Mouse (Mus musculus) ES-Bruce4 (cell line): Measurements from ENCODE around the gene Caly. TPM values are rescaled to one million over a fixed set of nuclear protein-coding genes. Genes with fewer than 3 reads are reported as not detected.

Experiments
- H3K27ac ChIP-seq: 2 replicates; pipeline ENCODE4 v1.5.1; 2012; ENCODE audit warnings: low read length, inconsistent platforms; ENCODE audit not compliant: insufficient read depth
- H3K27me3 ChIP-seq: 2 replicates; pipeline ENCODE4 v1.6.1; 2012; ENCODE audit warnings: mild to moderate bottlenecking, low read length, inconsistent platforms; ENCODE audit not compliant: control insufficient read depth, poor library complexity, insufficient read depth, severe bottlenecking
- H3K36me3 ChIP-seq: 2 replicates; pipeline ENCODE4 v1.6.1; 2012; ENCODE audit warnings: inconsistent platforms, mild to moderate bottlenecking, low read length, moderate library complexity; ENCODE audit not compliant: control insufficient read depth, poor library complexity, insufficient read depth, severe bottlenecking
- H3K4me1 ChIP-seq: one replicate; pipeline ENCODE4 v1.8.1; 2011; ENCODE audit warnings: low read length; ENCODE audit not compliant: control insufficient read depth, insufficient read depth
- H3K4me3 ChIP-seq: 2 replicates; pipeline ENCODE4 v1.5.1; 2011; ENCODE audit warnings: low read depth, mild to moderate bottlenecking, low read length
- H3K9ac ChIP-seq: 2 replicates; pipeline ENCODE4 v1.6.1; 2012; ENCODE audit warnings: low read depth, mild to moderate bottlenecking, inconsistent platforms; ENCODE audit not compliant: poor library complexity, severe bottlenecking
- H3K9me3 ChIP-seq: replicated peaks from 2 replicates; pipeline ENCODE4 v1.6.1; 2012; ENCODE audit warnings: mild to moderate bottlenecking, low read length, inconsistent platforms; ENCODE audit not compliant: control insufficient read depth, poor library complexity, insufficient read depth, severe bottlenecking
- CTCF ChIP-seq: IDR thresholded peaks from one replicate; pipeline ENCODE4 v1.8.1; 2011; ENCODE audit warnings: low read depth, low read length
- EP300 ChIP-seq: IDR thresholded peaks from 2 replicates; pipeline ENCODE4 v1.6.1; 2011; ENCODE audit warnings: low read depth, low read length; ENCODE audit not compliant: insufficient read depth
- POLR2A ChIP-seq: IDR thresholded peaks from one replicate; pipeline ENCODE4 v1.8.1; 2011; ENCODE audit warnings: low read length; ENCODE audit not compliant: insufficient read depth
- polyA plus RNA-seq: library from polyadenylated mRNA; stranded (reverse); fragments of >200 nt; gene quantifications from 2 replicates; pipeline ENCODE4 v1.2.4, GENCODE M21; 2011; ENCODE audit warnings: low read depth; ENCODE audit not compliant: missing spikeins, insufficient read depth, insufficient read length

Caly gene
- 0.84 and 0.91 TPM in 2 replicates for polyA plus RNA-seq

GRCm38 (mm10) chr7:140082242-140082678, at the start of gene Caly:
Gene Caly, minus strand, starts transcription at chr7:140082548.
- TF ChIP-seq EP300 = no peak
- TF ChIP-seq CTCF = peak; percentile 41
- TF ChIP-seq POLR2A = no peak
- Histone ChIP-seq H3K4me3 (no peak within 1 kb of the TSS), H3K36me3 (no peaks in the 10 kb centered on the region), H3K27me3 (no peaks in the 10 kb centered on the region), H3K27ac (no peak within 1 kb of the TSS), H3K4me1 (no peaks in the 10 kb centered on the region), H3K9me3 (no peaks in the 10 kb centered on the region), H3K9ac (no peak within 1 kb of the TSS)

- Histone ChIP-seq H3K27ac (no peak overlapping the region), H3K9ac (no peak overlapping the region), H3K4me1 (peaks cover 5% of the 10 kb centered on the region), H3K36me3 (peaks cover 14% of the 10 kb centered on the region), H3K9me3 (no peaks in the 10 kb centered on the region), H3K27me3 (no peaks in the 10 kb centered on the region), H3K4me3 (no peak overlapping the region)
- no peak for TF ChIP-seq CTCF
- TF ChIP-seq POLR2A = no peak
- TF ChIP-seq EP300 = no peak
These were observed 45.6 kb upstream of the Caly start for GRCm38 (mm10) chr7:140127911-140128310.

- H3K4me3 ChIP-seq = 0 out of 2 replicates have a peak overlapping the region, but pooled peaks have one; percentile 1
- no peak for TF ChIP-seq POLR2A
- TF ChIP-seq EP300 = no peak
- TF ChIP-seq CTCF = no peak
- H3K27ac ChIP-seq = no peak overlapping the region
- no peaks in the 10 kb centered on the region for H3K9me3 ChIP-seq
- peaks cover 14% of the 10 kb centered on the region for H3K36me3 ChIP-seq
- peaks cover 7% of the 10 kb centered on the region for H3K4me1 ChIP-seq
- H3K9ac ChIP-seq = no peak overlapping the region
- no peaks in the 10 kb centered on the region for H3K27me3 ChIP-seq
These were observed 44.6 kb upstream of the Caly start for GRCm38 (mm10) chr7:140126934-140127333.

- H3K4me1 ChIP-seq = peaks cover 7% of the 10 kb centered on the region
- H3K4me3 ChIP-seq = peak overlapping the region; percentile 90
- H3K9ac ChIP-seq = peak overlapping the region; percentile 88
- peak overlapping the region; percentile 37 for H3K27ac ChIP-seq
- H3K9me3 ChIP-seq = no peaks in the 10 kb centered on the region
- no peaks in the 10 kb centered on the region for H3K27me3 ChIP-seq
- H3K36me3 ChIP-seq = peaks cover 10% of the 10 kb centered on the region
- TF ChIP-seq POLR2A (no peak), EP300 (no peak), CTCF (no peak)
These were observed 43.6 kb upstream of the Caly start for GRCm38 (mm10) chr7:140126022-140126350.

GRCm38 (mm10) chr7:140125278-140126021, 43.1 kb upstream of the Caly start:
- H3K9ac ChIP-seq = peak overlapping the region; percentile 88
- no peaks in the 10 kb centered on the region for H3K27me3 ChIP-seq
- H3K4me3 ChIP-seq = peak overlapping the region; percentile 90
- no peaks in the 10 kb centered on the region for H3K9me3 ChIP-seq
- H3K27ac ChIP-seq = peak overlapping the region; percentile 37
- peaks cover 7% of the 10 kb centered on the region for H3K4me1 ChIP-seq
- peaks cover 6% of the 10 kb centered on the region for H3K36me3 ChIP-seq
- peak; percentile 82 for TF ChIP-seq POLR2A
- no peak for TF ChIP-seq CTCF
- peak; percentile 36; the same call in 1 of the 2 replicates for TF ChIP-seq EP300

GRCm38 (mm10) chr7:140124382-140124781, 42.0 kb upstream of the Caly start:
- Histone ChIP-seq H3K27me3 (no peaks in the 10 kb centered on the region), H3K9ac (no peak overlapping the region), H3K9me3 (no peaks in the 10 kb centered on the region), H3K27ac (no peak overlapping the region), H3K4me3 (no peak overlapping the region), H3K4me1 (peaks cover 7% of the 10 kb centered on the region), H3K36me3 (peaks cover 3% of the 10 kb centered on the region; the same call in 1 of the 2 replicates)
- no peak for TF ChIP-seq EP300
- TF ChIP-seq CTCF = no peak
- no peak for TF ChIP-seq POLR2A
